Mouse (Mus musculus): ENCODE results near the gene Pde1a.
"Not testable (repeated sequence)": the region's sequence is repeated elsewhere in the genome, so short reads cannot be mapped to it uniquely, and the experiment has no call there.

The Pde1a gene

GRCm38 (mm10) chr2:79964964-79965363, 164.3 kb downstream of the Pde1a start:
- in situ Hi-C loops (cut with MboI, MseI) = no loop called here

GRCm38 (mm10) chr2:79961421-79961820, 167.8 kb downstream of the Pde1a start:
- in situ Hi-C loops (cut with MboI, MseI) = no loop called here

GRCm38 (mm10) chr2:79957659-79958340, 171.5 kb downstream of the Pde1a start:
- in situ Hi-C loops (cut with MboI, MseI) = no loop called here

- in situ Hi-C loops (cut with MboI, MseI) = no loop called here
Measured at GRCm38 (mm10) chr2:79945898-79946675, 183.2 kb downstream of the Pde1a start.

GRCm38 (mm10) chr2:79934660-79935059, 194.6 kb downstream of the Pde1a start:
- in situ Hi-C loops (cut with MboI, MseI) = no loop called here

GRCm38 (mm10) chr2:79922356-79922755, 206.9 kb downstream of the Pde1a start:
- in situ Hi-C loops (cut with MboI, MseI) = loop anchor here in 1 of 2 experiments (10.0 kb wide), 1 partner anchor 1342 kb away; no protein-coding TSS in a partner anchor

GRCm38 (mm10) chr2:79921375-79921774, 207.9 kb downstream of the Pde1a start:
- in situ Hi-C loops (cut with MboI, MseI) = loop anchor here in 1 of 2 experiments (10.0 kb wide), 1 partner anchor 1343 kb away; no protein-coding TSS in a partner anchor

- in situ Hi-C loops (cut with MboI, MseI) = loop anchor here in 1 of 2 experiments (10.0 kb wide), 1 partner anchor 1344 kb away; no protein-coding TSS in a partner anchor
Measured at GRCm38 (mm10) chr2:79920438-79920837, 208.8 kb downstream of the Pde1a start.

GRCm38 (mm10) chr2:79901841-79902510, 227.3 kb downstream of the Pde1a start:
- in situ Hi-C loops (cut with MboI, MseI) = no loop called here

GRCm38 (mm10) chr2:79898522-79898921, 230.7 kb downstream of the Pde1a start:
- in situ Hi-C loops (cut with MboI, MseI) = no loop called here

GRCm38 (mm10) chr2:79892829-79893228, 236.4 kb downstream of the Pde1a start:
- in situ Hi-C loops (cut with MboI, MseI) = no loop called here

GRCm38 (mm10) chr2:79891760-79892570, 237.3 kb downstream of the Pde1a start:
- in situ Hi-C loops (cut with MboI, MseI) = no loop called here

- in situ Hi-C loops (cut with MboI, MseI) = no loop called here
Measured at GRCm38 (mm10) chr2:79890726-79891125, 238.5 kb downstream of the Pde1a start.

- in situ Hi-C loops (cut with MboI, MseI) = no loop called here
Measured at GRCm38 (mm10) chr2:79883631-79884350, 245.5 kb downstream of the Pde1a start.

- in situ Hi-C loops (cut with MboI, MseI) = no loop called here
Measured at GRCm38 (mm10) chr2:79883210-79883609, 246.0 kb downstream of the Pde1a start.

- in situ Hi-C loops (cut with MboI, MseI) = loop anchor here in 1 of 2 experiments (10.0 kb wide), 1 partner anchor 639 kb away; no protein-coding TSS in a partner anchor
Measured at GRCm38 (mm10) chr2:79865275-79865999, 263.8 kb downstream of the Pde1a start.

GRCm38 (mm10) chr2:79856874-79857273, 272.4 kb downstream of the Pde1a start:
- in situ Hi-C loops (cut with MboI, MseI) = no loop called here

- in situ Hi-C loops (cut with MboI, MseI) = not testable (repeated sequence)
Measured at GRCm38 (mm10) chr2:79847396-79847795, 281.9 kb downstream of the Pde1a start.

GRCm38 (mm10) chr2:79839513-79839912, 289.7 kb downstream of the Pde1a start:
- in situ Hi-C loops (cut with MboI, MseI) = no loop called here

- in situ Hi-C loops (cut with MboI, MseI) = no loop called here
Measured at GRCm38 (mm10) chr2:79839090-79839489, 290.2 kb downstream of the Pde1a start.
